Mouse (Mus musculus): ENCODE measurements around the gene Acyp1. TPM values are rescaled to one million over a fixed set of nuclear protein-coding genes. Genes with fewer than 3 reads are reported as not detected.

Gene Acyp1
- polyA plus RNA-seq (2015; fragmentation: Illumina TruSeq; extraction: RNeasy Lipid Tissue Mini Kit (QIAGEN cat#74804); ENCODE audit: insufficient read depth, low replicate concordance) = 24.8 TPM

GRCm38 (mm10) chr12:85287809-85288485, at the start of gene Acyp1:
Gene Acyp1 (minus strand): TSS chr12:85288438.

GRCm38 (mm10) chr12:85288486-85289156, 383 bp upstream of the Acyp1 start, which contains the start of gene Zc2hc1c:
Gene Zc2hc1c (plus strand): TSS chr12:85288591.

GRCm38 (mm10) chr12:85270319-85270718, 17.9 kb downstream of the Acyp1 start, which contains the start of gene Mlh3:
Gene Mlh3 (minus strand): TSS chr12:85270599.

Other genes with a start within 250 kb of the Acyp1 start
- 3.4 TPM for gene Prox2, start 177.7 kb downstream of the Acyp1 start, polyA plus RNA-seq (2015; fragmentation: Illumina TruSeq; extraction: RNeasy Lipid Tissue Mini Kit (QIAGEN cat#74804); ENCODE audit: insufficient read depth, low replicate concordance)
- gene Dlst, start 177.6 kb downstream of the Acyp1 start, polyA plus RNA-seq (2015; fragmentation: Illumina TruSeq; extraction: RNeasy Lipid Tissue Mini Kit (QIAGEN cat#74804); ENCODE audit: insufficient read depth, low replicate concordance) = 173 TPM
- 0.26 TPM for gene Rps6kl1, start 137.2 kb downstream of the Acyp1 start, polyA plus RNA-seq (2015; fragmentation: Illumina TruSeq; extraction: RNeasy Lipid Tissue Mini Kit (QIAGEN cat#74804); ENCODE audit: insufficient read depth, low replicate concordance)
- 0.91 TPM for gene Pgf, start 110.6 kb downstream of the Acyp1 start, polyA plus RNA-seq (2015; fragmentation: Illumina TruSeq; extraction: RNeasy Lipid Tissue Mini Kit (QIAGEN cat#74804); ENCODE audit: insufficient read depth, low replicate concordance)
- gene Eif2b2, start 69.0 kb downstream of the Acyp1 start, polyA plus RNA-seq (2015; fragmentation: Illumina TruSeq; extraction: RNeasy Lipid Tissue Mini Kit (QIAGEN cat#74804); ENCODE audit: insufficient read depth, low replicate concordance) = 21.5 TPM
- 14.4 TPM for gene Mlh3, start 17.8 kb downstream of the Acyp1 start, polyA plus RNA-seq (2015; fragmentation: Illumina TruSeq; extraction: RNeasy Lipid Tissue Mini Kit (QIAGEN cat#74804); ENCODE audit: insufficient read depth, low replicate concordance)
- gene Zc2hc1c, start 153 bp upstream of the Acyp1 start, polyA plus RNA-seq (2015; fragmentation: Illumina TruSeq; extraction: RNeasy Lipid Tissue Mini Kit (QIAGEN cat#74804); ENCODE audit: insufficient read depth, low replicate concordance) = 0.76 TPM
- gene Nek9, start 50.9 kb upstream of the Acyp1 start, polyA plus RNA-seq (2015; fragmentation: Illumina TruSeq; extraction: RNeasy Lipid Tissue Mini Kit (QIAGEN cat#74804); ENCODE audit: insufficient read depth, low replicate concordance) = 68.6 TPM
- 257 TPM for gene Tmed10, start 86.4 kb upstream of the Acyp1 start, polyA plus RNA-seq (2015; fragmentation: Illumina TruSeq; extraction: RNeasy Lipid Tissue Mini Kit (QIAGEN cat#74804); ENCODE audit: insufficient read depth, low replicate concordance)
- gene Fos, start 185.5 kb upstream of the Acyp1 start, polyA plus RNA-seq (2015; fragmentation: Illumina TruSeq; extraction: RNeasy Lipid Tissue Mini Kit (QIAGEN cat#74804); ENCODE audit: insufficient read depth, low replicate concordance) = 7.8 TPM